Mouse (Mus musculus) hindbrain, embryonic 13.5 days (tissue): ENCODE measurements around the gene Kmt2b. TPM values are rescaled to one million over a fixed set of nuclear protein-coding genes. Genes with fewer than 3 reads are reported as not detected.

Source experiments
- ATAC-seq: fragments of 200-750 bp; cut with Nextera tagmentation; 2 replicates; pipeline ENCODE4 v1.8.0; 2017; ENCODE audit warnings: moderate TSS enrichment; ENCODE audit not compliant: low FRiP score
- H3K27ac ChIP-seq: fragments of 300-500 bp; sonication (generic); 2 replicates; pipeline ENCODE4 v1.5.1; 2015; ENCODE audit warnings: inconsistent platforms, mild to moderate bottlenecking, moderate library complexity
- H3K27me3 ChIP-seq: fragments of 300-500 bp; sonication (generic); 2 replicates; pipeline ENCODE4 v1.6.1; 2015; ENCODE audit warnings: mild to moderate bottlenecking, inconsistent platforms
- H3K36me3 ChIP-seq: fragments of 300-500 bp; sonication (generic); 2 replicates; pipeline ENCODE4 v1.6.1; 2015; ENCODE audit warnings: mild to moderate bottlenecking, inconsistent platforms
- H3K4me1 ChIP-seq: fragments of 300-500 bp; sonication (generic); replicated peaks from 2 replicates; pipeline ENCODE4 v1.6.1; 2015; ENCODE audit warnings: inconsistent platforms
- H3K4me2 ChIP-seq: fragments of 300-500 bp; sonication (generic); 2 replicates; pipeline ENCODE4 v1.6.1; 2015; ENCODE audit warnings: inconsistent platforms, mild to moderate bottlenecking, moderate library complexity
- H3K4me3 ChIP-seq: fragments of 300-500 bp; sonication (generic); 2 replicates; pipeline ENCODE4 v1.5.1; 2015; ENCODE audit warnings: mild to moderate bottlenecking, inconsistent platforms
- H3K9ac ChIP-seq: fragments of 300-500 bp; sonication (generic); 2 replicates; pipeline ENCODE4 v1.6.1; 2015; ENCODE audit warnings: mild to moderate bottlenecking, inconsistent platforms
- H3K9me3 ChIP-seq: fragments of 300-500 bp; sonication (generic); 2 replicates; pipeline ENCODE4 v1.6.1; 2016; ENCODE audit warnings: inconsistent platforms
- WGBS: fragments of 180-500 bp; shearing (Covaris S2); methylation state at CpG from one replicate; pipeline ENCODE4 v1.1.7; 2015; 5-methylcytosine and 5-hydroxymethylcytosine counted together
- polyA plus RNA-seq: library from polyadenylated mRNA; unstranded; fragments of >200 nt; fragmentation: Nextera tagmentation; extraction: Ambion mirVana; gene quantifications from 2 replicates; pipeline ENCODE4 v1.2.1, GENCODE M21; 2015

Gene Kmt2b
- polyA plus RNA-seq, 1 experiment from 2014 or later, result 10.7 TPM

DNA sequence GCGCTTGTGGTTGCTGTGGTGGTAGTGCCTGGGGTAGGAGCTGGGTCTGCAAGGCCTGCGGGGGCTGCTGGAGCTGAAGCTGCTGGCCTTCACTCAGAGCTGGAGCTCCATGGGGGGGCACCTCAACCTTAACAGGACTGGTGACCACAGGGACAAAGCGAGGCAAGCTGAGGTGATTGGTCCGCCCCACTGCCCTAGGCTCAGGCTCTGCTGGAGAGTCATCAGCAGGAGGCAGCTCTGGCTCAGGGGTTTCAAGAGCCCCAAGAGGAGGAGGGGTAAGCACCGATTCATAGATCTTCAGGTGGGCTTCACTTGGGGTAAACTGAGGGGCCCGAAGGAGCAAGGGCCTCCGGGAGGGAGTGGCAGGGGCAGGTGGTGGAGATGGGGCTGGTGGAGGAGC lies 3.4 kb downstream of the Kmt2b start:
- Histone ChIP-seq H3K4me1 (peaks cover 27% of the 10 kb centered on the region), H3K4me3 (no peak overlapping the region), H3K9me3 (no peaks in the 10 kb centered on the region), H3K4me2 (no peak overlapping the region), H3K36me3 (peaks cover 67% of the 10 kb centered on the region), H3K27me3 (no peaks in the 10 kb centered on the region), H3K9ac (no peak overlapping the region), H3K27ac (no peak overlapping the region)
- no peak for ATAC-seq
- WGBS, result 94% methylated on average over 7 of the region's 7 CpGs

DNA sequence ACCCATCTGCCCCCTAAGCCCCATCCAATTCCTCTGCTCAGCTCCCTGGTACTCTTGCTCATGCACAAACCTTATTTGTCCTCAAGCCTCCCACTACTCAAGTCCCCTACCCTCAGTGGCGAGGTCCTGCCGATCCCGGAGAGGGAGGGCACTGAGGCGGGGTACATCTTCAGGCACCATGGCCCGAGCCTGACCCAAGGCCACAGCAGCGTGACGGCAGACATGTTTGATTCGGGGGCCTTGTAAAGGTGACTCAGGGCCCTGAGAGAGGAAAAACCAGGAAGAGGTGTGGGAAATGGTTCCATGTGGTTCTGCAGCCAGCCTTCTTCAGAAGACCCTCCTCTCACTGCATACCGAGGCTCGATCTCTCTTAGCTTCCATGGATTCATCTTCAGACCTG lies 4.2 kb downstream of the Kmt2b start:
- Histone ChIP-seq H3K4me2 (no peak overlapping the region), H3K27me3 (no peaks in the 10 kb centered on the region), H3K9me3 (no peaks in the 10 kb centered on the region), H3K4me1 (peaks cover 20% of the 10 kb centered on the region), H3K4me3 (no peak overlapping the region), H3K9ac (no peak overlapping the region), H3K27ac (no peak overlapping the region), H3K36me3 (peaks cover 75% of the 10 kb centered on the region)
- WGBS, result 93% methylated on average over 10 of the region's 10 CpGs
- no peak for ATAC-seq

DNA sequence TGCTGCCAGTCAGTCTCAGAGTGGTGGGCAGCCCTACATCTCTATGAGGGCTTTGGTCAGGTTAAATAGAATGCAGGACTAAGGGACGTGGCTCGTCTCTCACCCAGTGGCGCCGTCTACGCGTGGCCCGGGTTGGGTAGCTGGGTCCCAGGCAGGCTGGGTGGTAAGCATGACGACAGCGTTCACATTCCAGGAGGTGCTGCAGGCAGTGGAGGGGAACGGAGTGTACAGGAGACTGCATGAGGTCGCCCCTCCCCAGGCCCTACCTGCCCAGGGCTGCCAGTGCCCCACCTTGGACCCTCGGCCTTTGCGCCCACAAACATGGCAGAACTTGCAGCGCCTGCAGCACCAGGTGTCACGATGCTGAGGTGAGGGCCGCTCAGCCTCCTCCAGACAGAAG lies 7.0 kb downstream of the Kmt2b start:
- peaks cover 100% of the 10 kb centered on the region for H3K36me3 ChIP-seq
- whole genome bisulfite sequencing, result 95% methylated on average over 16 of the region's 16 CpGs
- no peak overlapping the region for H3K4me2 ChIP-seq
- no peak overlapping the region for H3K4me3 ChIP-seq
- ATAC-seq, result no peak
- H3K27ac ChIP-seq, result no peak overlapping the region
- H3K9ac ChIP-seq, result no peak overlapping the region
- no peaks in the 10 kb centered on the region for H3K27me3 ChIP-seq
- no peaks in the 10 kb centered on the region for H3K9me3 ChIP-seq
- H3K4me1 ChIP-seq, result peaks cover 7% of the 10 kb centered on the region

DNA sequence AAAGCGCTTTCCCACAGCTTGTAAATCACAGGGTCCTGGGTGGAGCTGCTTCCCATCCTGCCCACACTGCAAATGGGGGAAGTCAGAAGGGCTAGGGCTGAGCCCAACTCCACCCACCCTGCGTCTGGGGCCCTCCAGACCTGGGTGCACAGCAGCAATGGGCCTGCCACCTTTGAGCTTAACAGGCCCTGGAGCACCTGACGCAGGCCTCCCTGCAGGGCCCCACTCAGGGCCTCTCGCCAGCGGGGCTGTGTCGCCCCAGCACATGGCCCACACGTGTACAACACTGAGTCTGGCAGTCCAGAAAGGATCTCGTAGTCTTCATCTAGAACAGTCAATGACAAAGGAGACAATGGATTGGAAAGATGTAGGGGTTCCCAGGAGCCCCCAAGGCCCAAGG lies 8.6 kb downstream of the Kmt2b start:
- H3K27ac ChIP-seq, result no peak overlapping the region

DNA sequence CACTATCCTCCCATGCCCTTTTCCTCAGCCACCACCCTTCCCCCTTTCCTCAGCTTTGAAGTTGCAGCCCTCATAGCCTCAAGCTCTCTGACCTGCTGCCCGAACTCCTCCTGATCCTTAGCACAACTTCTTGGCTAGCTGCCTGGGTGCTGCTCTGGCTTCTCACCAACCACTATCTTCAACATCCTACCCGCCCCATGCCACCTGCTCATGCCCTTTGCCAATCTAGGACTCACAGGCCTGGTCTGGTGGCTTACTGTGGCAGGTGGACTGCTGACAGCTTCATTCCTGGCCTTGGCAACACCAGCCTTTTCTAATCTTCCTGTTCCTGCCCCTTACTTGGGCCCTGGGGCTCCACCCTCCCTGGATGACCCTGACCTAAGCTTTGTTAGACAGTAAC lies 15.6 kb downstream of the Kmt2b start:
- WGBS, result 90% methylated on average over 2 of the region's 2 CpGs
- Histone ChIP-seq H3K9me3 (no peaks in the 10 kb centered on the region), H3K4me2 (no peak overlapping the region), H3K27ac (no peak overlapping the region), H3K27me3 (no peaks in the 10 kb centered on the region), H3K4me1 (no peaks in the 10 kb centered on the region), H3K36me3 (peaks cover 97% of the 10 kb centered on the region), H3K4me3 (no peak overlapping the region), H3K9ac (no peak overlapping the region)
- no peak for ATAC-seq

More for the DNA sequence above, 8.6 kb downstream of the Kmt2b start:
- Histone ChIP-seq H3K4me1 (no peaks in the 10 kb centered on the region), H3K4me3 (no peak overlapping the region), H3K36me3 (peaks cover 100% of the 10 kb centered on the region), H3K9ac (no peak overlapping the region), H3K27me3 (no peaks in the 10 kb centered on the region), H3K4me2 (no peak overlapping the region), H3K9me3 (no peaks in the 10 kb centered on the region)
- no peak for ATAC-seq
- WGBS, result 96% methylated on average over 8 of the region's 8 CpGs

DNA sequence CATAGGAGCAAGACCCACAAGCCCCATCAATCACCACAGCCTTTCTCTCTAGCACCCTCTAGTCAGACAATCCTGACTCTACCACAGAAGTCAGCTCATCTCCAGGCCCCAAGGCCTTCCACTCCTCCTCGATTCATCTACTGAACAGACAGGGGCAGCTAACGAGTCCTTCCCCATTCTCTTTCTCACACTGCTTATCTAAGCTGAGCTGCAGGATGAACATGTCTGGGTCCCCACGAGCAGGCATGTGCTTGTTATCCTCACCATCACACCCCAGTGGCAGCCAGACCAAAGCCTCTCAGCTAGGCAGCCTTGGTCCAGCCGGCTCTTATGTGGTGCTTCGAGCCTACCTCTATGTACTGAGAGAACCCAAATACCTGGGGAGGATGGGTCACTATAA lies 16.1 kb downstream of the Kmt2b start:
- Histone ChIP-seq H3K4me2 (no peak overlapping the region), H3K9me3 (no peaks in the 10 kb centered on the region), H3K9ac (no peak overlapping the region), H3K27me3 (no peaks in the 10 kb centered on the region), H3K36me3 (peaks cover 95% of the 10 kb centered on the region), H3K4me1 (no peaks in the 10 kb centered on the region), H3K4me3 (no peak overlapping the region), H3K27ac (no peak overlapping the region)
- 88% methylated on average over 5 of the region's 5 CpGs for WGBS
- no peak for ATAC-seq

DNA sequence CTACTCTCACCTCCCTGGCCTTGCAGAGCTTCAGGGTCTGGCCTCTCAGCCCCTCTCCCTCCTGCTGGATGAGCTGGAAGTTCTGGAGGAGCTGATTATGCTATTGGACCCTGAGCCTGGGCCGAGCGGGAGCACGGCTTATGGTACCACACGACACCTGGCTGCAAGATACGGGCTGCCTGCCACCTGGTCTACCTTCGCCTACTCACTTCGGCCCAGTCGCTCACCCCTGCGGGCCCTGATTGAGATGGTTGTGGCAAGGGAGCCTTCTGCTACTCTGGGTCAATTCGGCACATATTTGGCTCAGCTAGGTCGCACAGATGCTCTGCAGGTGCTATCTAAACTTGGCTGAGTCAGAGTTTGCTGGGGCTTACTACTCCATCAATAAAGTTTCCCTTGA lies 21.0 kb downstream of the Kmt2b start:
- Histone ChIP-seq H3K4me2 (no peak overlapping the region), H3K4me1 (peaks cover 11% of the 10 kb centered on the region), H3K9ac (no peak overlapping the region), H3K9me3 (no peaks in the 10 kb centered on the region), H3K27me3 (no peaks in the 10 kb centered on the region), H3K36me3 (peaks cover 71% of the 10 kb centered on the region), H3K4me3 (no peak overlapping the region), H3K27ac (no peak overlapping the region)
- WGBS, result 91% methylated on average over 11 of the region's 11 CpGs
- no peak for ATAC-seq

DNA sequence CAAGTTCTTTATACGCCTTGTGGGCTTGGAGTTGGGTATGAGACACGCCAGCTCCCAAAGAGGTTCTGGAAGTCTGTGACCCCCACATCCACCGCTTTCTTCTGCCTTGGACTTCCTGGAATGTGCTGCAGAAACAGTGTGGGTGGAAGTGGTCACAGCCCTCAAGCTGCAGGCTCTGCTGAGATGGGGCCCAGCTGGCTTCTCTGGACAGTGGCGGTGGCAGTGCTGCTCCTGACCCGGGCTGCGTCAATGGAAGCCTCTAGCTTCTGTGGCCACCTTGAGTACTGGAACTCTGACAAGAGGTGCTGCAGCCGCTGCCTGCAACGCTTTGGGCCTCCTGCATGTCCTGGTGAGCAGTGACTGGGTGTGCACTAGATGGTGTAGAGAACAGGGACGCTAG lies 22.5 kb downstream of the Kmt2b start:
- no peak overlapping the region for H3K27ac ChIP-seq
- H3K9me3 ChIP-seq, result no peaks in the 10 kb centered on the region
- ATAC-seq, result no peak
- no peaks in the 10 kb centered on the region for H3K27me3 ChIP-seq
- peaks cover 58% of the 10 kb centered on the region for H3K36me3 ChIP-seq
- 86% methylated on average over 9 of the region's 9 CpGs for WGBS
- H3K4me1 ChIP-seq, result peaks cover 17% of the 10 kb centered on the region
- H3K4me3 ChIP-seq, result no peak overlapping the region
- no peak overlapping the region for H3K9ac ChIP-seq
- H3K4me2 ChIP-seq, result no peak overlapping the region

DNA sequence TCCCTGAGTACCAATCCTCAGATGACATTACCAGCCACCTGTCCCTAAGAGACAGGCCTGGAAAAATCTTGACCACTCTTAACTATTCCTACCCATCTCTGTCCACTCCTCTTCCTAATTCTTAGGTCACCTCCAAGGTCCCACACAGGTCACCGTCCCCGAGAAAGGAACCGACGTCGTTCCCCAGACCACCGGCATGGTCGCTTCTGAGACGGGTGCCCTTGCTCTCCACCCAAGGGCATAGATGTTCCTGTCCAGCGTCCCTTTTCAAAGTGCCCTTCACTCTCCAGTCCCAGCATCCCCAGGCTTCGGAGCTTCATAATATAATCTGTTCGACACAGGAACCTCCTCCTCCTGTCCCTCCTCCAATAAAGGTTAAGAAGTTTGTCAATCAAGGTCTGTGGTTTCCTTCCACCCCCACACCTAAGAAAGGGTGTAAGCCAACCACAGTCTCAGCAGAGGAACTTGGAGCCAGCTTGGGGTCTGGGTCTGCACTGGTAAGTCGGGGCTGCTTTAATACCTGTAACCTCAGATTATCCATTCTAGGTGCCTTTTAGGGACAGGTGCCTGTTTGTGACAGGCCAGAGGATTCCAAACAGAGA lies 23.5 kb downstream of the Kmt2b start, which contains the start of gene Igflr1:
TSS of gene Igflr1 (plus strand) at position 458 of the 602 bp plus-strand sequence.
- H3K4me2 ChIP-seq, result peak within 1 kb of the TSS; percentile 66
- peak within 1 kb of the TSS; percentile 75 for H3K4me3 ChIP-seq
- 0 out of 2 replicates have a peak within 1 kb of the TSS, but pooled peaks have one; percentile 76 for H3K9ac ChIP-seq
- peaks cover 20% of the 10 kb centered on the region for H3K4me1 ChIP-seq
- ATAC-seq, result no peak
- no peaks in the 10 kb centered on the region for H3K27me3 ChIP-seq
- no peak within 1 kb of the TSS for H3K27ac ChIP-seq
- 96% methylated on average over 12 of the region's 12 CpGs for WGBS
- peaks cover 48% of the 10 kb centered on the region for H3K36me3 ChIP-seq
- H3K9me3 ChIP-seq, result no peaks in the 10 kb centered on the region

DNA sequence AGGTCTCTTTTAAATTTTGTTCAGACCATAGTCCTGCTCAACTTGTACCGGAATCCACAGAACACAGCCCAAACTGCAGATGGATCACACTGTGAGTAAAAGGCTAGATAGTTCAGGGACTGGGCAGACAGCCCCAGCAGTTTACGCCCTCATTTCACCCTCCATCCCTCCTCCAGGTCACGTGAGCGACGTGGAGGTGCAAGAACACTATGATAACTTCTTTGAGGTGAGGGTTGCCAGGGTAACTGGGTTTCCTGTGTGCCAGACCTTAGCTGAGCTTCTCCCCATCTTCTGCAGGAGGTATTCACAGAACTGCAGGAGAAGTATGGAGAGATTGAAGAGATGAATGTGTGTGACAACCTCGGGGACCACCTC lies 24.6 kb downstream of the Kmt2b start:
- H3K9me3 ChIP-seq, result no peaks in the 10 kb centered on the region

DNA sequence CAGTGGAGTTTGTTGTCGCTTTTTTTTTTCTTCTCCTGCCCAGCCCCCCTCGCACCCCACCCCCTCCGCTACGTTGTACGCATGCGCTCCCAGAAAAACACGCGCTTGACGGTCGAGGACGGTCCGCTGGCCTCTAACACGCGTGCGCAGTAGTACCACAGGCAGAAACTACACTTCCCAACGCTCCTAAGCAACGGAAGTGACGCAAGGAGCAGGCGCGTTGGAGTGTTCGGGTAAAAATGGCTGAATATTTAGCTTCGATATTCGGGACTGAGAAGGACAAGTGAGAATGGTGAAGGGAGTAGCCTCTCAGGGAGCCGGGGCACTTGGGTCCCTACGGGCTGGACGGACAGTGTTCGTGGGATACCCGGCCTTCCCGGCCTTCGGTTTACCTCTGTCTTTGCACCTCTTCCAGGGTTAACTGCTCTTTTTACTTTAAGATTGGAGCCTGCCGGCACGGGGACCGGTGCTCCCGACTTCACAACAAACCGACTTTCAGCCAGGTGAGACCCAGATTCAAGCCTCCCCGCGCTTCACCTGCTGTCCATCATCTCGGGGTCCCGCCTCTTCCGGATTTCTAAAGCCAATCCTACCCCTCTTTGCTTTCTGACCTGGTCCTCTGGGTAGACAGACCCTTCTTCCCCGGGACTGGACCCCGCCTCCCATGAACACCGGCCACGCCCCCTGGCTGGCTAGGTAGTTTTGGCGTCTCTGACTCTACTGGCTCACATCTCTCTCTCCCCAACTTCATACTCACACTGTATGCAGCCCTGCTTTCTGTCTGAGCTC lies 25.2 kb downstream of the Kmt2b start, which contains the start of the genes U2af1l4, Gm49396 and Psenen:
TSS of gene U2af1l4 (plus strand) at position 185 of the 789 bp plus-strand sequence.
TSS of gene Gm49396 (plus strand) at position 228 of the 789 bp plus-strand sequence.
TSS of gene Psenen (minus strand) at position 511 of the 789 bp plus-strand sequence.
- H3K4me3 ChIP-seq, result peak within 1 kb of the TSS; percentile 75
- WGBS, result under 1% methylated on average over 45 of the region's 45 CpGs
- peak; percentile 83 for ATAC-seq
- no peaks in the 10 kb centered on the region for H3K27me3 ChIP-seq
- peak within 1 kb of the TSS; percentile 73 for H3K4me2 ChIP-seq
- peaks cover 32% of the 10 kb centered on the region for H3K4me1 ChIP-seq
- peak within 1 kb of the TSS; percentile 76 for H3K9ac ChIP-seq
- peaks cover 31% of the 10 kb centered on the region for H3K36me3 ChIP-seq
- H3K9me3 ChIP-seq, result no peaks in the 10 kb centered on the region
- H3K27ac ChIP-seq, result peak within 1 kb of the TSS; percentile 95

More for the DNA sequence above, 24.6 kb downstream of the Kmt2b start:
- Histone ChIP-seq H3K4me3 (peak overlapping the region; percentile 75), H3K36me3 (peaks cover 37% of the 10 kb centered on the region), H3K9ac (peak overlapping the region; percentile 76), H3K27me3 (no peaks in the 10 kb centered on the region), H3K4me2 (peak overlapping the region; percentile 66), H3K27ac (peak overlapping the region; percentile 95), H3K4me1 (peaks cover 26% of the 10 kb centered on the region)
- ATAC-seq, result no peak
- WGBS, result 27% methylated on average over 6 of the region's 6 CpGs

DNA sequence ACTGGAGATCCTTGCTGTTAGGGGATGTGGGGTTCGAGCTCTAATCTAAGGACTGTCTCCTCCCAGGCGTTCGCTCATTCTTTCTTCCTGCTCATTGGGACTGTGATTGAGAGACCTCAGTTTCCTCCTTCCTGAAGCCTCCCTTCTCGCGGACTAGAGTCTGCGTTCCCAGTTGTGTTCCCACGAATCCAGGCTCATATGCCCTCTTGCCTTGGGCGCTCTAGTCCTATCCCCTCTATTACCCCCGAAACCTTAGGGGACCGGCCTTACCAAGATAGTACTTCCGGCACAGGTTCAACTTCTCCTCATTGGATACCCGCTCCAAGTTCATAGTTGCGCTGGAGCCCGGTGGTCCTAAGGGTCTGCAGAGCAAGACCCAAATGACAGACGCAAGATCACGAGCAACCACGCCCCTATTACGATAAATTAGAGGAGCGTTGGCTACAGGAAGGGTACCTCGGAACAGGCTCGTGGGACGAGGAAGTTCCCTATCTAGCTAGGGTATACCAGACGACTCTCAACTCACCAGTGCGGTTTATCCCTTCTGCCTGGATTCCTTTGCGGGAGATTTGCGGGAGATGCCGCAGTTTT lies 25.9 kb downstream of the Kmt2b start:
- no peak for ATAC-seq
- H3K9me3 ChIP-seq, result no peaks in the 10 kb centered on the region
- H3K4me2 ChIP-seq, result peak overlapping the region; percentile 73
- H3K27ac ChIP-seq, result peak overlapping the region; percentile 76
- peak overlapping the region; percentile 75 for H3K4me3 ChIP-seq
- peaks cover 39% of the 10 kb centered on the region for H3K4me1 ChIP-seq
- 1% methylated on average over 27 of the region's 27 CpGs for WGBS
- H3K9ac ChIP-seq, result peak overlapping the region; percentile 70
- H3K27me3 ChIP-seq, result no peaks in the 10 kb centered on the region
- H3K36me3 ChIP-seq, result peaks cover 28% of the 10 kb centered on the region
